Mouse (Mus musculus) megakaryocyte, embryonic 14.5 days (primary cell): Measurements from ENCODE around the gene Rps7. TPM values are rescaled to one million over a fixed set of nuclear protein-coding genes. Genes with fewer than 3 reads are reported as not detected.

Experiments used
- H3K27me3 ChIP-seq: replicated peaks from 2 replicates; pipeline ENCODE3; 2012; ENCODE audit warnings: inconsistent platforms
- H3K36me3 ChIP-seq: replicated peaks from 2 replicates; pipeline ENCODE3; 2012; ENCODE audit warnings: low read length, inconsistent platforms, mixed read lengths
- H3K4me1 ChIP-seq: 2 replicates; pipeline ENCODE4 v1.6.1; 2012; ENCODE audit warnings: inconsistent platforms
- H3K4me3 ChIP-seq: replicated peaks from 2 replicates; pipeline ENCODE3; 2012; ENCODE audit warnings: moderate library complexity, mild to moderate bottlenecking, inconsistent platforms
- H3K9me3 ChIP-seq: 2 replicates; pipeline ENCODE4 v1.6.1; 2012; ENCODE audit warnings: inconsistent platforms
- FLI1 ChIP-seq: IDR thresholded peaks from 2 replicates; pipeline ENCODE4 v1.6.1; 2012; ENCODE audit warnings: low read length, inconsistent platforms, mixed read lengths
- GATA1 ChIP-seq: IDR thresholded peaks from 3 replicates; pipeline ENCODE4 v1.6.1; 2012; ENCODE audit warnings: mixed read lengths, low read length, inconsistent platforms, borderline replicate concordance
- polyA plus RNA-seq: library from polyadenylated mRNA; stranded (reverse); fragments of >175 nt; gene quantifications from 2 replicates; pipeline ENCODE4 v1.2.3, GENCODE M21; 2012; ENCODE audit warnings: low replicate concordance; ENCODE audit not compliant: insufficient read depth

The Rps7 gene
- polyA plus RNA-seq, 1 experiment, result 205 TPM

- Histone ChIP-seq H3K4me3 (peak overlapping the region; percentile 20), H3K9me3 (0 out of 2 replicates have a peak, but pooled peaks cover 5% of the 10 kb centered on the region), H3K4me1 (peaks cover 83% of the 10 kb centered on the region), H3K27me3 (peaks cover 14% of the 10 kb centered on the region), H3K36me3 (peaks cover 3% of the 10 kb centered on the region)
- TF ChIP-seq FLI1 (no peak), GATA1 (no peak)
These were observed 13.6 kb downstream of the Rps7 start for GRCm38 (mm10) chr12:28622167-28622532.

DNA sequence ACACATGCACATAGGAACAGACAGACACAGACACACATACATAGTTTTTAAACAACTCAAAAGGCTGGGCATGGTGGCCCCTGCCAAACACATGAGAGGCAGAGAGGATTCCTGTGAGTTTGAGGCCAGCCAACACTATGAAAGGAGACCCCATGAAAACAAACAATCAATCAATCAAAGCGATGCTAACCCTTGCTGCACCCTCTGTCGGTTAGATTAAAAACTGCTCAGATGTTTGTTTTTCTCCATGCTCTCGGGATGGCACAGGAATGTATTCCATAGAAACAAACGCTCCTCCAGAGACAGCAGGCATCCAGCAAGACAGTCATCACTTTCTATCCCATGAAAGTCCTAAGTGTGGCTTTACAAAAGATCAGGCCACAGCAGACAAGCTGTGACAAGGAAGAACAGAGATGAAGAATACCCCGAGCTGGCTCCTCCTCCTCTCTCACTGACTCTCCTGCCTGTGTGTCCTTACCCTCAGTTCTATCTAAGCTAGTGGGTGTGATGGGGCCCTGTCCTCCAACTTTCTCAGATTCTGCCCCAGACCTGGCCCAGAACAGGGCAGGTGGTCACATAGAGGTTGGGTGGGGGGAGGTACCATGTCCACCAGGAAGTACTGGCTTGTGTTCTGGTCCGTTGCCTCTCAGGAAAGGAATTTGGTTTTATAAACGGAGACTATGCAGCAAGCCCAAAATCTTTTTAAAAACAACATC is 14.1 kb downstream of the Rps7 start:
- TF ChIP-seq GATA1 (no peak), FLI1 (no peak)
- Histone ChIP-seq H3K4me3 (peak overlapping the region; percentile 74), H3K4me1 (peaks cover 83% of the 10 kb centered on the region), H3K36me3 (peaks cover 4% of the 10 kb centered on the region), H3K27me3 (peaks cover 14% of the 10 kb centered on the region), H3K9me3 (0 out of 2 replicates have a peak, but pooled peaks cover 5% of the 10 kb centered on the region)

DNA sequence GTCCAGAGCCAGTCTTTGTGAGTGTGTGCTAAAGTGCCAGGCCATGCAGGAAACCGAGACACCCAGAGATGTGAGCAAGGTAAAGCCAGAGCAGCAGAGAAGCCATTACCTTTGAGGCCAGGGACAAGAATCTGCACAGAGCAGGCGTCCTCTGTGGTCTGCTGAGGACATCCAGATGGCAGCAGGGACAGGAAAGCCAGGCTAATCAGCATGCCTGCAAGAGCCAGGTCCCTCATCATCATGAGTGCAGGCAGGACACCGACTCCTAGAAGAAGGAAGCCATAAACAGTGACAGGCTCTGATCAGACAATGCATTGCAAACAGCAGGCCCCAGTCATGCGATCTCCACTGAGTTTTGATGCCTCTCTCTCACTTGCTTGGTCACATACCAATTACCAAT is 18.5 kb downstream of the Rps7 start:
- TF ChIP-seq FLI1, result no peak
- TF ChIP-seq GATA1, result peak; percentile 44; the same call in 1 of the 3 replicates
- H3K4me3 ChIP-seq, result peak overlapping the region; percentile 67
- H3K9me3 ChIP-seq, result 0 out of 2 replicates have a peak, but pooled peaks cover 5% of the 10 kb centered on the region
- peaks cover 66% of the 10 kb centered on the region for H3K4me1 ChIP-seq
- peaks cover 28% of the 10 kb centered on the region for H3K27me3 ChIP-seq
- peaks cover 4% of the 10 kb centered on the region for H3K36me3 ChIP-seq

GRCm38 (mm10) chr12:28614401-28614800 is 21.4 kb downstream of the Rps7 start:
- H3K36me3 ChIP-seq, result peaks cover 4% of the 10 kb centered on the region
- H3K9me3 ChIP-seq, result 0 out of 2 replicates have a peak, but pooled peaks cover 5% of the 10 kb centered on the region
- H3K27me3 ChIP-seq, result peaks cover 23% of the 10 kb centered on the region
- no peak overlapping the region for H3K4me3 ChIP-seq
- H3K4me1 ChIP-seq, result peaks cover 39% of the 10 kb centered on the region
- TF ChIP-seq FLI1, result no peak
- no peak for TF ChIP-seq GATA1

- Histone ChIP-seq H3K9me3 (0 out of 2 replicates have a peak, but pooled peaks cover 1% of the 10 kb centered on the region), H3K27me3 (peaks cover 35% of the 10 kb centered on the region), H3K4me3 (no peak overlapping the region), H3K36me3 (peaks cover 4% of the 10 kb centered on the region), H3K4me1 (peaks cover 18% of the 10 kb centered on the region)
- TF ChIP-seq GATA1, result no peak
- TF ChIP-seq FLI1, result no peak
These were observed 23.4 kb downstream of the Rps7 start for GRCm38 (mm10) chr12:28612391-28612790.

DNA sequence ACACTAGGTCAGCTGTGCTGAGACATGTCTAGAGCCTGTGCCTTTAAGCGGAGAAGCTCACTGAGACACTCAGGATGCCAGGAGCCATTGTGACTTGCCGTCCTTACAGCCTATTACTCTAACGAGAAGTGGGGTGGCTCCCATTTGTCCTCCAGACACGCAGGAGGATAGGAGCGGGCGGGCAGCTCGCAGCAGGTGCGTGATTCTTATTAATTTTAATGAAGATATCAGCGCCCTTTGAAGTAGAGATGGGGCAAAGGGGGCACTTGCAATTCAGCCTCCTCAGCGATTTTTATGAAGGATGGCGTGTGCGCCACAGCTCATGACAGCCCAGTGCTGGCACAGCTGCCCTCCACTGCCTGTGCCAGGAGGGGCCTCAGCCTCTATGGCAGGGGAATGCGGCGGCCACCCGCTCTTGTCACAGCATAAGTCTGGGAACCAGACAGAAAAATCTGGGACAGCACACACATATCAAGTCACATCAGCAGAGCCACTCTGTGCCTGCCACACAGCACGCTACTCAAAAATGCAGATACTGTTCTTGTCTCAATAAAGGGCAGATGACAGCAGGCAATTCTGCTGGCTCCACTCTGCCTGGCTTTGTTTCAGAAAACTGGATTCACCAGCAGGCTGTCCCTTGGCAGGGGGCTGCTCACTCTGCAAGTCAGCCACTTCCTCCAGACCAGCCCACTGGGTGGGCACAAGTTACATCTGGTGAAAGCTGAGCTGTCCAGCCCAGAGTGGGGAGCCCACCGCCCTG is 28.0 kb downstream of the Rps7 start:
- TF ChIP-seq GATA1, result no peak
- no peak for TF ChIP-seq FLI1
- no peak overlapping the region for H3K4me3 ChIP-seq
- no peaks in the 10 kb centered on the region for H3K36me3 ChIP-seq
- H3K27me3 ChIP-seq, result peaks cover 35% of the 10 kb centered on the region
- H3K9me3 ChIP-seq, result no peaks in the 10 kb centered on the region
- no peaks in the 10 kb centered on the region for H3K4me1 ChIP-seq

DNA sequence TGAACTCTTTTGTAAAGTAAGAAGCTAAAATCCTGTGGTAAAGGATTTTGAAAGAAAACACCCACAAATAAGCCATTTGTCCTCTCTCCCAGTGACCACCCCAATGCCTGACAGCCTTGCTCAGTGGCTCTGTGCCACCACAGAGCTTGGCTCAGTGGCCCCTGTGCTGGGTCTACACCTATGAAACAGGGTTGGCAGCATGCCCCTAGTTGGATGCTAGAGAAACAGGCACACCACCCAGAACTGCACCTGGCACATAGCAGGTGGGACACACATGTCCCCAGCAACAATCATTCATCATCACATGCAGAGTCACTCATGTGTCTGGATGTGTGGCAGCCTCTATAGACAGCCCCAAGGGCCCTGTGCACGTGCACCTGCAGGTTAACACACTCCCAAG is 32.3 kb downstream of the Rps7 start:
- H3K36me3 ChIP-seq, result no peaks in the 10 kb centered on the region
- TF ChIP-seq FLI1 (no peak), GATA1 (no peak)
- H3K4me3 ChIP-seq, result no peak overlapping the region
- no peaks in the 10 kb centered on the region for H3K9me3 ChIP-seq
- peaks cover 17% of the 10 kb centered on the region for H3K4me1 ChIP-seq
- peaks cover 52% of the 10 kb centered on the region for H3K27me3 ChIP-seq

GRCm38 (mm10) chr12:28602259-28602658 is 33.5 kb downstream of the Rps7 start:
- Histone ChIP-seq H3K4me1 (peaks cover 23% of the 10 kb centered on the region), H3K27me3 (peaks cover 47% of the 10 kb centered on the region), H3K9me3 (no peaks in the 10 kb centered on the region), H3K36me3 (no peaks in the 10 kb centered on the region), H3K4me3 (no peak overlapping the region)
- TF ChIP-seq GATA1 (no peak), FLI1 (no peak)

- H3K4me1 ChIP-seq, result peaks cover 23% of the 10 kb centered on the region
These were observed 37.2 kb downstream of the Rps7 start for GRCm38 (mm10) chr12:28598526-28598991.

DNA sequence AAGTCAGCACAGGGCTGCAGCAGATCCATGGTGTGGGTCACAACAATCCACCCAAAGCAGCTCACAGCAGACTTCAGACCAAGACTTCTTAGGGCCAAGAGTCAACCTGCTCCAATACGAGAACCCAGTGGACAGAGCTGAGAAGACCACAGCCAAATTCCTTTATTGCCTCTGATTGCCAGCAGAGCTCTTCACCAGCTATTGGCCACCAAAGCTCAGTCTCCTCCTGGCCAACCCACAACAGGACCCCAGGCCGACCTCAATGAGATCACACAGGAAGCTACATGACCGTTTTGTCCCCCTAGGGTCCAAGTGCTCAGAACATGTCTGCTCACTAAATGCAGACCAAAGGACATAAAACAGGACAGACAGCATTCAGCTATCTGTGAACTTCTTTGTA is 37.6 kb downstream of the Rps7 start:
- no peaks in the 10 kb centered on the region for H3K36me3 ChIP-seq
- no peaks in the 10 kb centered on the region for H3K9me3 ChIP-seq
- peaks cover 56% of the 10 kb centered on the region for H3K27me3 ChIP-seq
- no peak overlapping the region for H3K4me3 ChIP-seq
- no peak for TF ChIP-seq FLI1
- no peak for TF ChIP-seq GATA1
- peaks cover 23% of the 10 kb centered on the region for H3K4me1 ChIP-seq

More at GRCm38 (mm10) chr12:28598526-28598991, 37.2 kb downstream of the Rps7 start:
- Histone ChIP-seq H3K27me3 (peaks cover 58% of the 10 kb centered on the region), H3K36me3 (no peaks in the 10 kb centered on the region), H3K9me3 (no peaks in the 10 kb centered on the region), H3K4me3 (no peak overlapping the region)
- TF ChIP-seq GATA1 (no peak), FLI1 (no peak)
